Comparison of ENCODE assay signal across 23 mouse cellular contexts in genomic region chr11:17351476-17351875, GRCm38 (mm10).
A peak's percentile ranks its signal among the peaks of the same experiment; 100 is the strongest.
DNase-seq lines count a peak whose midpoint lies in the region; ATAC-seq and TF ChIP-seq lines count a peak whose summit lies in the region.
"Had no signal": no experiment of that assay in that cellular context is flagged by ENCODE, and none has a peak within 500 bp of the region (broad histone marks: within the 10 kb centered on the region; RNA-seq: fewer than 3 reads in every experiment).

No protein-coding gene starts in this region.

- no peaks in the 10 kb centered on the region for H3K9me3 ChIP-seq in forebrain, embryonic 14.5 days (replicated peaks; ENCODE audit: control insufficient read depth, low read length)
- H3K9me3 ChIP-seq in forebrain, embryonic 16.5 days (ENCODE audit: control insufficient read depth, low read length), result no peaks in the 10 kb centered on the region
- H3K9me3 ChIP-seq in stomach, postnatal 0 days (ENCODE audit: control insufficient read depth, low read length), result no peaks in the 10 kb centered on the region
- H3K9me3 ChIP-seq: forebrain, embryonic 15.5 days; G1E; hindbrain, embryonic 12.5 days; liver, embryonic 12.5 days; midbrain, embryonic 15.5 days had no signal

- peak; percentile 17 for DNase-seq in forebrain, embryonic 14.5 days (ENCODE audit: low spot score)
- DNase-seq in layer of hippocampus, adult 11-12 months (ENCODE audit: low spot score), result peak; percentile 18
- DNase-seq in layer of hippocampus, postnatal 10 days (ENCODE audit: low spot score in 2 of 2), result no peak
- DNase-seq in layer of hippocampus, adult 8-10 months (ENCODE audit: low spot score in 2 of 2), result peak; percentile 25 to 30
- no peak for DNase-seq in stomach, postnatal 0 days (ENCODE audit: low spot score)
- DNase-seq in embryo, embryonic 10 days (ENCODE audit: low spot score), result no peak
- no peak for DNase-seq in lung, postnatal 25 days (ENCODE audit: low spot score)
- DNase-seq: adrenal gland, postnatal 10 days; gastrocnemius, postnatal 36 days; heart, adult 18-20 months; heart, postnatal 36 days; kidney, postnatal 14 days; liver, postnatal 0 days; thymus, postnatal 14 days had no signal

- peak; percentile 32 for TF ChIP-seq EP300 in stomach, postnatal 0 days (optimal IDR thresholded peaks at IDR 0.05)

- H3K4me2 ChIP-seq in forebrain, embryonic 14.5 days (ENCODE audit: low read length), result no peak overlapping the region
- H3K4me2 ChIP-seq in forebrain, embryonic 16.5 days (ENCODE audit: low read length), result no peak overlapping the region
- no peak overlapping the region for H3K4me2 ChIP-seq in stomach, postnatal 0 days (replicated peaks; ENCODE audit: low read depth)
- H3K4me2 ChIP-seq: forebrain, embryonic 15.5 days; heart, embryonic 11.5 days; hindbrain, embryonic 12.5 days; liver, embryonic 12.5 days; midbrain, embryonic 15.5 days had no signal

- no peak overlapping the region for H3K9ac ChIP-seq in forebrain, embryonic 14.5 days (ENCODE audit: low read length)
- no peak overlapping the region for H3K9ac ChIP-seq in forebrain, embryonic 16.5 days (replicated peaks; ENCODE audit: low read depth, low read length)
- H3K9ac ChIP-seq in stomach, postnatal 0 days (ENCODE audit: low read length), result no peak overlapping the region
- H3K9ac ChIP-seq: forebrain, embryonic 15.5 days; hindbrain, embryonic 12.5 days; liver, embryonic 12.5 days; liver, postnatal 0 days; midbrain, embryonic 15.5 days had no signal

- no peak overlapping the region for H3K27ac ChIP-seq in forebrain, embryonic 14.5 days (ENCODE audit: low read depth, low read length)
- H3K27ac ChIP-seq in forebrain, embryonic 16.5 days (ENCODE audit: low read length), result no peak overlapping the region
- H3K27ac ChIP-seq in stomach, postnatal 0 days (replicated peaks), result no peak overlapping the region
- H3K27ac ChIP-seq: forebrain, embryonic 15.5 days; liver, embryonic 12.5 days; macrophage had no signal

- no peak overlapping the region for H3K4me3 ChIP-seq in forebrain, embryonic 14.5 days (ENCODE audit: low read depth, low read length)
- H3K4me3 ChIP-seq in forebrain, embryonic 16.5 days (replicated peaks; ENCODE audit: low read length), result no peak overlapping the region
- H3K4me3 ChIP-seq in stomach, postnatal 0 days (ENCODE audit: low read depth, low read length), result no peak overlapping the region
- H3K4me3 ChIP-seq: forebrain, embryonic 15.5 days; hindbrain, embryonic 12.5 days; liver, embryonic 12.5 days; midbrain, embryonic 15.5 days had no signal

- ATAC-seq in forebrain, embryonic 14.5 days, result no peak
- no peak for ATAC-seq in forebrain, embryonic 16.5 days
- no peak for ATAC-seq in stomach, postnatal 0 days (ENCODE audit: low FRiP score, low TSS enrichment)
- ATAC-seq: intestine, postnatal 0 days; liver, embryonic 12.5 days; liver, postnatal 0 days had no signal

- H3K4me1 ChIP-seq in forebrain, embryonic 14.5 days (ENCODE audit: control insufficient read depth, insufficient read depth, low read length), result peaks cover 14% of the 10 kb centered on the region
- H3K4me1 ChIP-seq in forebrain, embryonic 16.5 days (replicated peaks; ENCODE audit: control insufficient read depth, insufficient read depth, low read length), result peaks cover 8% of the 10 kb centered on the region
- H3K4me1 ChIP-seq in stomach, postnatal 0 days (replicated peaks; ENCODE audit: control insufficient read depth, insufficient read depth), result no peaks in the 10 kb centered on the region
- H3K4me1 ChIP-seq: liver, embryonic 12.5 days had no signal

- TF ChIP-seq CTCF in stomach, postnatal 0 days (IDR thresholded peaks at IDR 0.05; ENCODE audit: low read depth), result no peak

- WGBS in forebrain, embryonic 14.5 days, result 81% methylated on average over 1 of the region's 1 CpGs
- WGBS in forebrain, embryonic 16.5 days, result 86% methylated on average over 1 of the region's 1 CpGs
- WGBS in stomach, postnatal 0 days, result 83% methylated on average over 1 of the region's 1 CpGs

- H3K36me3 ChIP-seq in forebrain, embryonic 14.5 days (ENCODE audit: control insufficient read depth, insufficient read depth, low read length), result no peaks in the 10 kb centered on the region
- no peaks in the 10 kb centered on the region for H3K36me3 ChIP-seq in forebrain, embryonic 16.5 days (ENCODE audit: control insufficient read depth, insufficient read depth)
- H3K36me3 ChIP-seq in stomach, postnatal 0 days (ENCODE audit: control insufficient read depth, insufficient read depth, low read length), result no peaks in the 10 kb centered on the region
- H3K36me3 ChIP-seq: forebrain, embryonic 15.5 days; G1E; hindbrain, embryonic 12.5 days; liver, embryonic 12.5 days; midbrain, embryonic 15.5 days had no signal

- H3K27me3 ChIP-seq in forebrain, embryonic 14.5 days (replicated peaks; ENCODE audit: control insufficient read depth, insufficient read depth, low read length), result no peaks in the 10 kb centered on the region
- no peaks in the 10 kb centered on the region for H3K27me3 ChIP-seq in forebrain, embryonic 16.5 days (replicated peaks; ENCODE audit: control insufficient read depth, insufficient read depth, low read length)
- H3K27me3 ChIP-seq in stomach, postnatal 0 days (ENCODE audit: control insufficient read depth, insufficient read depth, low read length), result no peaks in the 10 kb centered on the region
- H3K27me3 ChIP-seq: forebrain, embryonic 15.5 days; hindbrain, embryonic 12.5 days; liver, embryonic 12.5 days; midbrain, embryonic 15.5 days had no signal

Comparison
In these comparisons a context has a peak if more than half of its experiments do, and no peak if none do; other contexts are left out.
1. DNase-seq: peak in forebrain, embryonic 14.5 days (single experiment), layer of hippocampus, adult 11-12 months (single experiment) and layer of hippocampus, adult 8-10 months (2 of 2); none in layer of hippocampus, postnatal 10 days (0 of 2), stomach, postnatal 0 days (single experiment), embryo, embryonic 10 days (single experiment) and lung, postnatal 25 days (single experiment).